Mouse (Mus musculus): ENCODE data around the gene Rnaset2a.
"Not testable (repeated sequence)": the region's sequence is repeated elsewhere in the genome, so short reads cannot be mapped to it uniquely, and the experiment has no call there.

Gene Rnaset2a

DNA sequence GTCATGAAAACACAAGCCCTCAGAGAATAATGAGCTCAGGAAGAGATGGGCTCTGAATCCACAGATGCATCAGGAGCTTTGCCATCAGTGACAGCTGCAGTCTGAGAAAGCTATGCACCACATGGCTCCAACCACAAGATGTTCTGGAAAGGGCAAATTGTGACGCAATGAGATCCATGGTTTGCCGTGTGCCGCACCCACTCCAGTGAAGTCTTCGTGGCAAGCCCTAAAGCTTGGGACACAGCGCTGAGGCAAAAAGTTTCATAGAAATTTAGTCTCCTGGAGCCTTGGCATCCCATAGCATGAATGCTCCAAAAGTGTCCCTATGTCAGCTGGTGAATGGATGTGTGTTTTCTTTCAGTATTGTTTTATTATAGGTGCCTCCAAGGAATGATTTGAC is 9.8 kb downstream of the Rnaset2a start:
- not testable (repeated sequence) for DNase-seq (ENCODE audit: low read depth)

DNA sequence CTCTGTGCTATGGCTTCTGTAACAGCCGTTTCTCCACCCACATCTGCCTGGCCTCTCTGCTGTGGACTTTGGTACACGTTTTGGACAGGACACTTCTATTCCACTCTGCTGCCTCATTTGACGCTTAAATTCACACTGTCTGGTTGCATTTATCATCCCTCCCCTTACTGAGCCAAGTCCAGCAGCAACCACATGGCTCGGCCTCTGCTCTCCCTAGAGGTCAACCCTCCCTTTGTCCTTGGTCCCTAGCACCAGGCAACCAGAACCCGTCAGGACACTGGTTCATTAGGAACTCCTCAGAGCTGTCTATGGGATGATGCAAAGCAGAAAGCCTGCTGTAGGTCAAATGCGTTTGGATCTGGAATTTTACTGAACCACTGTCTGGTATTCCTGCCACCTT is 17.0 kb downstream of the Rnaset2a start:
- not testable (repeated sequence) for DNase-seq (ENCODE audit: low read depth)

DNA sequence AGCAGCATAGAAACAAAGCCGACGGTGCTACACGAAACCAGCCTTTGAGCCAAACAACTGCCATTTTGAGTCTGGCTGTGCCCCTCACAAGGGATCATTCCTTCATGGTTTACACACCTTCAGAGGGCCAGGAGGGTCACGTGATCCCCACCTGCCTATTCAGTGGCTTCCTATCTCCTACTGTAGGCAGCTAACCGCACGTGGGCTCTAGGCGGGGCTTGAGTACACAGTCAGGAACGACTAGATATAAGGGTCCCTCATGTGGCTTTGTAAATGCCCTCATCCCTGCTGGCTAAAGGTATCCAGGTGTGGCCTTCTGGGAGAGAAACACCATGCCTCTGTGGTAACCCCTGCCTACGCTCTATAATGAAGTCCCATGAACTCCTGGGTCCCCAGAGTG is 18.3 kb downstream of the Rnaset2a start:
- DNase-seq (ENCODE audit: low read depth), result not testable (repeated sequence)

- DNase-seq (ENCODE audit: low read depth), result not testable (repeated sequence)
Measured at GRCm38 (mm10) chr17:8128326-8128993, 19.4 kb downstream of the Rnaset2a start.

DNA sequence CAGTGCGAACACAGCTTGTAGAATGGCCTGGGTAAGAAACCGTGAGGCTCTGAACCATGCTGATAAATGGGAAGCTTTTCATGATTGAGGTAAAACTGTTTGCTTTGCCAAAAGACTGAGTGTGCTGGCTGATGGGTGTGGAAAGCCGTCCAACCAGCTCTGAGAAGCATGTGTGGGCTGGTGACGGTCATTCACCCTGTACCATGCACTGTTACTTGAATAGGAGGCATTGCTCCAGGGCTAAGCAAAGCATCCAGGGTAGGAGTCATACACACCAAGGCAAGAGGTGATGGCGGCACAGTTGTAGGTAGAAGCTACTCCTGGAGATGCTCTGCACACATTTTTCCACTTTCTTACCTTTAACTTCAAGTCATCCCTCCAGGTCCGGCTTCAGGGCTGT is 23.3 kb downstream of the Rnaset2a start:
- DNase-seq (ENCODE audit: low read depth), result not testable (repeated sequence)

DNA sequence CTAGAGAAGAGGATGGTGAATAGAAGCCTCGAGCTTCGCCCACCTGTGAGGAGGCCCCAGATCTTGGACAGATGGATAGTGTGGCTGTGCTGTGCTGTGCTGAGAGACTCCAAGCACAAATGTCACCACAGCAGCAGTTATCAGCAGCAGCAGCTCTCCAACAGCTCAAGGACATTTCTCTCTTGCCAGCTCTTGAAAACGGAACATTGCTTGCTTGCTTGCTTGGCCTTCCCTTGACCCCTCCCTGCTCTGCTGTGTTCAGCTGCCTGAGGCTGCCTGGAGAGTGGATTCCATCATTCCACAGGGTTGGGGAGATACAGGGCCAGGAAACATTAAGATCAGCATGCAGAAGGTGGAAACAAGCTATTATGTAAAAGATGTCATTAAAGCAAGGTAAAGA is 24.9 kb downstream of the Rnaset2a start:
- not testable (repeated sequence) for DNase-seq (ENCODE audit: low read depth)

- DNase-seq (ENCODE audit: low read depth), result not testable (repeated sequence)
Measured at GRCm38 (mm10) chr17:8116928-8117327, 31.0 kb downstream of the Rnaset2a start.

- not testable (repeated sequence) for DNase-seq (ENCODE audit: low read depth)
Measured at GRCm38 (mm10) chr17:8116378-8116777, 31.5 kb downstream of the Rnaset2a start.

DNA sequence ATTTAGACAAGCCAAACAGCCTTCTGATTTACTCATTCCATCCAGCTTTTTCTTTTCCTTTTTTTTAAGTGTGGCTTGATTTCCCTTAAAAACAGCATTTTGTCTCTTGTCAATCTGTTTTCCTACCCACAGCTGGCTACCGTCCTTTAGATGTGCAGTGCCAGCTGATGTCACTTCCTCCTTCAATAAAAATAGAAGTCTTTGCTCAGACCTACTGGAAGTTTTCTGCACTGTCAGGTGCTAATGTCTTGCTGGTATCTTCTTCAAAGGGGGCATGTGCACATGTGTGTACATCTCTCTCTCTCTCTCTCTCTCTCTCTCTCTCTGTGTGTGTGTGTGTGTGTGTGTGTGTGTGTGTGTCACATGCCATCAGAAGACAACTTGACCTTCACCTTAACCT is 35.7 kb downstream of the Rnaset2a start:
- DNase-seq (ENCODE audit: low read depth), result not testable (repeated sequence)

GRCm38 (mm10) chr17:8101297-8101609 is 46.6 kb downstream of the Rnaset2a start:
- DNase-seq (ENCODE audit: low read depth), result not testable (repeated sequence)

GRCm38 (mm10) chr17:8100405-8101296 is 47.2 kb downstream of the Rnaset2a start:
- not testable (repeated sequence) for DNase-seq (ENCODE audit: low read depth)

DNA sequence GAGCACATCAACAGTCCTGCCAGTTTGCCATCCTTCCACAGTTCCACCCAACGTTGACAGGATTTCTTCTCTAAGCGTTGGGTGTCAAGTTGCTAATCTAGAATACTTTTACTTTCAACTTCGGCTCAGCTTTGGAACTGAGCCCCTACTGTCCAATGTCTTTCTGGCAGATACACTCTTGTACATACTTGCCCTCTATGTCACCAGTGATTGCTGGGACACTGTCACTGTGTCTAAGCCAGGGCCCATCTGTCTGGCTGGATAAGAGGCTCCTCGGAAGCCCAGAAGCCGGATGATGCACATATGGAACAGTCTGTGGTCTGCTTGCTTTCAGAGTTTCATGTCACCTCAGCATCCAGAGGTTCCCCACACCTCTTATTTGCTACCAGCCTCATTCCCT is 51.7 kb downstream of the Rnaset2a start:
- DNase-seq (ENCODE audit: low read depth), result not testable (repeated sequence)

- DNase-seq (ENCODE audit: low read depth), result not testable (repeated sequence)
Measured at GRCm38 (mm10) chr17:8095653-8096052, 52.2 kb downstream of the Rnaset2a start.

GRCm38 (mm10) chr17:8092537-8093526 is 55.1 kb downstream of the Rnaset2a start:
- DNase-seq (ENCODE audit: low read depth), result not testable (repeated sequence)

GRCm38 (mm10) chr17:8091320-8091719 is 56.6 kb downstream of the Rnaset2a start:
- DNase-seq (ENCODE audit: low read depth), result not testable (repeated sequence)

DNA sequence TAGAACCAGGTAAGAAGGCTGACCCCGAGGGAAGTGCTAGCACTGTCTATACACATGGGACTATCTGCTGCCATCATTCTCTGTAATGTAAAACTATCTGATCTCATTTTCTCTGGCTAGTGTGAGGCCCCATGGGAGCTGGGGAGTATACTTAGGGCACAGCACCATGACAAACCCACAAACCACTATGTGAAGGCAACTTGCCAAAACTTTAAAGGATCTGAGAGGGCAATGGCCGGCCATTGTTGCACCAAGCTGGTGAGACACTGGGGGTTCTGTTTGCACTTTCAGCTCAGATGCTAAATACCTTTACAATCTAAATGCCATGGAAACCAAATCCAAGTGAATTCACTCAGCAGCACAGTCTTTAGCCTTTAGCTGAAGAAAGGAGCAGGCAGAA is 78.0 kb downstream of the Rnaset2a start:
- DNase-seq (ENCODE audit: low read depth), result not testable (repeated sequence)

Data from NIH3T3 (cell line).